Mouse (Mus musculus): ENCODE results near the gene Pemt.

The Pemt gene

GRCm38 (mm10) chr11:59941391-59941790 is 104.9 kb downstream of the Pemt start:
- no peak for DNase-seq

- no peak for DNase-seq
Observed at GRCm38 (mm10) chr11:59940645-59941044, 105.6 kb downstream of the Pemt start.

GRCm38 (mm10) chr11:59939821-59940220 is 106.5 kb downstream of the Pemt start:
- no peak for DNase-seq

GRCm38 (mm10) chr11:59937615-59938014 is 108.7 kb downstream of the Pemt start:
- DNase-seq = no peak

GRCm38 (mm10) chr11:59937023-59937422 is 109.3 kb downstream of the Pemt start:
- DNase-seq = no peak

- no peak for DNase-seq
Observed at GRCm38 (mm10) chr11:59933943-59934342, 112.3 kb downstream of the Pemt start.

- no peak for DNase-seq
Observed at GRCm38 (mm10) chr11:59932560-59933337, 113.5 kb downstream of the Pemt start.

- no peak for DNase-seq
Observed at GRCm38 (mm10) chr11:59930031-59930430, 116.3 kb downstream of the Pemt start.

- DNase-seq = no peak
Observed at GRCm38 (mm10) chr11:59921265-59921664, 125.0 kb downstream of the Pemt start.
